Mouse (Mus musculus): ENCODE measurements around the gene Pepd. TPM values are rescaled to one million over a fixed set of nuclear protein-coding genes. Genes with fewer than 3 reads are reported as not detected.

Pepd gene
- polyA plus RNA-seq, 1 experiment from 2014 or later = 44.5 TPM

GRCm38 (mm10) chr7:34888891-34889290 lies 23.3 kb upstream of the Pepd start:
- H3K27me3 ChIP-seq (replicated peaks; ENCODE audit: insufficient read depth, low read length) = no peaks in the 10 kb centered on the region
- H3K36me3 ChIP-seq (ENCODE audit: insufficient read depth, low read length) = no peaks in the 10 kb centered on the region
- no peak overlapping the region for H3K27ac ChIP-seq (ENCODE audit: low read length)
- H3K9me3 ChIP-seq (ENCODE audit: low read length) = no peaks in the 10 kb centered on the region
- TF ChIP-seq CTCF (IDR thresholded peaks at IDR 0.05) = no peak
- no peak for TF ChIP-seq EP300 (IDR thresholded peaks at IDR 0.05)
- H3K4me2 ChIP-seq (replicated peaks; ENCODE audit: low read depth, low read length) = no peak overlapping the region
- H3K4me1 ChIP-seq (ENCODE audit: insufficient read depth, low read depth, low read length) = no peaks in the 10 kb centered on the region
- ATAC-seq (no peak), DNase-seq (ENCODE audit: low spot score) (no peak)
- H3K4me3 ChIP-seq (ENCODE audit: low read depth, low read length) = no peak overlapping the region
- H3K9ac ChIP-seq (replicated peaks; ENCODE audit: low read depth) = no peak overlapping the region
- WGBS = 70% methylated on average over 12 of the region's 12 CpGs

GRCm38 (mm10) chr7:34892845-34893244 lies 19.3 kb upstream of the Pepd start:
- Histone ChIP-seq H3K9me3 (ENCODE audit: low read length) (no peaks in the 10 kb centered on the region), H3K4me2 (replicated peaks; ENCODE audit: low read depth, low read length) (no peak overlapping the region), H3K9ac (replicated peaks; ENCODE audit: low read depth) (no peak overlapping the region), H3K27me3 (replicated peaks; ENCODE audit: insufficient read depth, low read length) (no peaks in the 10 kb centered on the region), H3K27ac (ENCODE audit: low read length) (no peak overlapping the region), H3K4me3 (ENCODE audit: low read depth, low read length) (no peak overlapping the region), H3K36me3 (ENCODE audit: insufficient read depth, low read length) (no peaks in the 10 kb centered on the region), H3K4me1 (ENCODE audit: insufficient read depth, low read depth, low read length) (no peaks in the 10 kb centered on the region)
- TF ChIP-seq EP300 (IDR thresholded peaks at IDR 0.05) (no peak), CTCF (IDR thresholded peaks at IDR 0.05) (no peak)
- 90% methylated on average over 1 of the region's 1 CpGs for WGBS
- DNase-seq (ENCODE audit: low spot score) (no peak), ATAC-seq (no peak)

GRCm38 (mm10) chr7:34896461-34896860 lies 15.7 kb upstream of the Pepd start:
- WGBS = 75% methylated on average over 4 of the region's 4 CpGs
- ATAC-seq = no peak
- no peak for DNase-seq (ENCODE audit: low spot score)

GRCm38 (mm10) chr7:34897058-34897457 lies 15.1 kb upstream of the Pepd start:
- ATAC-seq = no peak
- H3K36me3 ChIP-seq (ENCODE audit: insufficient read depth, low read length) = no peaks in the 10 kb centered on the region
- no peak for TF ChIP-seq EP300 (IDR thresholded peaks at IDR 0.05)
- TF ChIP-seq CTCF (IDR thresholded peaks at IDR 0.05) = no peak
- DNase-seq (ENCODE audit: low spot score) = peak; percentile 24
- no peaks in the 10 kb centered on the region for H3K9me3 ChIP-seq (ENCODE audit: low read length)
- 8% methylated on average over 1 of the region's 1 CpGs for WGBS
- H3K4me2 ChIP-seq (replicated peaks; ENCODE audit: low read depth, low read length) = no peak overlapping the region
- no peak overlapping the region for H3K4me3 ChIP-seq (ENCODE audit: low read depth, low read length)
- no peaks in the 10 kb centered on the region for H3K4me1 ChIP-seq (ENCODE audit: insufficient read depth, low read depth, low read length)
- no peak overlapping the region for H3K27ac ChIP-seq (ENCODE audit: low read length)
- no peak overlapping the region for H3K9ac ChIP-seq (replicated peaks; ENCODE audit: low read depth)
- no peaks in the 10 kb centered on the region for H3K27me3 ChIP-seq (replicated peaks; ENCODE audit: insufficient read depth, low read length)

More at GRCm38 (mm10) chr7:34896461-34896860, 15.7 kb upstream of the Pepd start:
- no peak overlapping the region for H3K27ac ChIP-seq (ENCODE audit: low read length)
- no peaks in the 10 kb centered on the region for H3K27me3 ChIP-seq (replicated peaks; ENCODE audit: insufficient read depth, low read length)
- H3K4me2 ChIP-seq (replicated peaks; ENCODE audit: low read depth, low read length) = no peak overlapping the region
- H3K9me3 ChIP-seq (ENCODE audit: low read length) = no peaks in the 10 kb centered on the region
- TF ChIP-seq EP300 (IDR thresholded peaks at IDR 0.05) (no peak), CTCF (IDR thresholded peaks at IDR 0.05) (no peak)
- no peaks in the 10 kb centered on the region for H3K4me1 ChIP-seq (ENCODE audit: insufficient read depth, low read depth, low read length)
- no peak overlapping the region for H3K4me3 ChIP-seq (ENCODE audit: low read depth, low read length)
- H3K9ac ChIP-seq (replicated peaks; ENCODE audit: low read depth) = no peak overlapping the region
- H3K36me3 ChIP-seq (ENCODE audit: insufficient read depth, low read length) = no peaks in the 10 kb centered on the region

- DNase-seq (ENCODE audit: low spot score) = peak; percentile 6
- H3K4me1 ChIP-seq (ENCODE audit: insufficient read depth, low read depth, low read length) = peaks cover 5% of the 10 kb centered on the region; the same call in 1 of the 2 replicates
- TF ChIP-seq EP300 (IDR thresholded peaks at IDR 0.05) (no peak), CTCF (IDR thresholded peaks at IDR 0.05) (no peak)
- no peaks in the 10 kb centered on the region for H3K27me3 ChIP-seq (replicated peaks; ENCODE audit: insufficient read depth, low read length)
- no peaks in the 10 kb centered on the region for H3K9me3 ChIP-seq (ENCODE audit: low read length)
- H3K9ac ChIP-seq (replicated peaks; ENCODE audit: low read depth) = no peak overlapping the region
- H3K4me3 ChIP-seq (ENCODE audit: low read depth, low read length) = no peak overlapping the region
- H3K4me2 ChIP-seq (replicated peaks; ENCODE audit: low read depth, low read length) = no peak overlapping the region
- no peaks in the 10 kb centered on the region for H3K36me3 ChIP-seq (ENCODE audit: insufficient read depth, low read length)
- WGBS = 26% methylated on average over 24 of the region's 24 CpGs
- no peak for ATAC-seq
- no peak overlapping the region for H3K27ac ChIP-seq (ENCODE audit: low read length)
These were observed 1.8 kb upstream of the Pepd start for GRCm38 (mm10) chr7:34910096-34911066.

- WGBS = 91% methylated on average over 9 of the region's 9 CpGs
- Histone ChIP-seq H3K4me2 (replicated peaks; ENCODE audit: low read depth, low read length) (no peak overlapping the region), H3K4me1 (ENCODE audit: insufficient read depth, low read depth, low read length) (peaks cover 5% of the 10 kb centered on the region; the same call in 1 of the 2 replicates), H3K9me3 (ENCODE audit: low read length) (no peaks in the 10 kb centered on the region), H3K9ac (replicated peaks; ENCODE audit: low read depth) (no peak overlapping the region), H3K27me3 (replicated peaks; ENCODE audit: insufficient read depth, low read length) (no peaks in the 10 kb centered on the region), H3K36me3 (ENCODE audit: insufficient read depth, low read length) (no peaks in the 10 kb centered on the region), H3K4me3 (ENCODE audit: low read depth, low read length) (no peak overlapping the region), H3K27ac (ENCODE audit: low read length) (no peak overlapping the region)
- no peak for DNase-seq (ENCODE audit: low spot score)
- TF ChIP-seq CTCF (IDR thresholded peaks at IDR 0.05) = no peak
- no peak for TF ChIP-seq EP300 (IDR thresholded peaks at IDR 0.05)
- no peak for ATAC-seq
These were observed 1.8 kb downstream of the Pepd start for GRCm38 (mm10) chr7:34913956-34914355.
